Mouse (Mus musculus): ENCODE data around the gene Pwp2. TPM values are rescaled to one million over a fixed set of nuclear protein-coding genes. Genes with fewer than 3 reads are reported as not detected.
A peak's percentile ranks its signal among the peaks of the same experiment; 100 is the strongest.
"Not testable (repeated sequence)": the region's sequence is repeated elsewhere in the genome, so short reads cannot be mapped to it uniquely, and the experiment has no call there.

Gene Pwp2
- polyA plus RNA-seq, 2 experiments, result 15.8 to 16.9 TPM

GRCm38 (mm10) chr10:78192933-78193332 lies 8.0 kb upstream of the Pwp2 start:
- no peak for TF ChIP-seq POLR2A (IDR thresholded peaks at IDR 0.05; ENCODE audit: borderline replicate concordance, extremely low read depth, insufficient read depth, insufficient read length)
- H3K36me3 ChIP-seq (ENCODE audit: control insufficient read depth, insufficient read depth, low read length), result peaks cover 94% of the 10 kb centered on the region
- DNase-seq (ENCODE audit: low spot score) (no peak), ATAC-seq (ENCODE audit: low FRiP score, low read depth) (no peak)
- no peaks in the 10 kb centered on the region for H3K27me3 ChIP-seq (ENCODE audit: control insufficient read depth, insufficient read depth, low read length)
- no peak overlapping the region for H3K4me2 ChIP-seq (replicated peaks; ENCODE audit: low read depth, low read length, severe bottlenecking)
- no peak overlapping the region for H3K27ac ChIP-seq (replicated peaks; ENCODE audit: low read depth, low read length)
- no peak overlapping the region for H3K9ac ChIP-seq (ENCODE audit: low read depth, low read length, severe bottlenecking)
- H3K9me3 ChIP-seq (ENCODE audit: control insufficient read depth, low read length), result no peaks in the 10 kb centered on the region
- WGBS, result 90% methylated on average over 5 of the region's 5 CpGs
- no peak overlapping the region for H3K4me3 ChIP-seq (replicated peaks; ENCODE audit: low read length)
- no peaks in the 10 kb centered on the region for H3K4me1 ChIP-seq (ENCODE audit: control insufficient read depth, insufficient read depth, low read length)

GRCm38 (mm10) chr10:78186076-78186475 lies 1.1 kb upstream of the Pwp2 start:
- H3K36me3 ChIP-seq (ENCODE audit: control insufficient read depth, insufficient read depth, low read length), result peaks cover 57% of the 10 kb centered on the region
- H3K27ac ChIP-seq (replicated peaks; ENCODE audit: low read depth, low read length); H3K4me3 ChIP-seq (replicated peaks; ENCODE audit: low read length); H3K9me3 ChIP-seq (ENCODE audit: control insufficient read depth, low read length); H3K4me2 ChIP-seq (replicated peaks; ENCODE audit: low read depth, low read length, severe bottlenecking); ATAC-seq (ENCODE audit: low FRiP score, low read depth); H3K4me1 ChIP-seq (ENCODE audit: control insufficient read depth, insufficient read depth, low read length); DNase-seq (ENCODE audit: low spot score); H3K27me3 ChIP-seq (ENCODE audit: control insufficient read depth, insufficient read depth, low read length); H3K9ac ChIP-seq (ENCODE audit: low read depth, low read length, severe bottlenecking): not testable (repeated sequence)
- 86% methylated on average over 4 of the region's 4 CpGs for WGBS

- no peaks in the 10 kb centered on the region for H3K9me3 ChIP-seq (ENCODE audit: control insufficient read depth, low read length)
- DNase-seq (ENCODE audit: low spot score), result no peak
- peaks cover 56% of the 10 kb centered on the region for H3K36me3 ChIP-seq (ENCODE audit: control insufficient read depth, insufficient read depth, low read length)
- 11% methylated on average over 9 of the region's 9 CpGs for WGBS
- no peak for TF ChIP-seq POLR2A (IDR thresholded peaks at IDR 0.05; ENCODE audit: borderline replicate concordance, extremely low read depth, insufficient read depth, insufficient read length)
- peak overlapping the region; percentile 64 for H3K9ac ChIP-seq (ENCODE audit: low read depth, low read length, severe bottlenecking)
- peak overlapping the region; percentile 77 for H3K4me2 ChIP-seq (replicated peaks; ENCODE audit: low read depth, low read length, severe bottlenecking)
- H3K27me3 ChIP-seq (ENCODE audit: control insufficient read depth, insufficient read depth, low read length), result no peaks in the 10 kb centered on the region
- ATAC-seq (ENCODE audit: low FRiP score, low read depth), result peak; percentile 41
- peak overlapping the region; percentile 77 for H3K4me3 ChIP-seq (replicated peaks; ENCODE audit: low read length)
- H3K4me1 ChIP-seq (ENCODE audit: control insufficient read depth, insufficient read depth, low read length), result peaks cover 9% of the 10 kb centered on the region; the same call in 1 of the 2 replicates
- peak overlapping the region; percentile 64 for H3K27ac ChIP-seq (replicated peaks; ENCODE audit: low read depth, low read length)
Observed at GRCm38 (mm10) chr10:78185381-78185725, 404 bp upstream of the Pwp2 start.

GRCm38 (mm10) chr10:78183577-78183976 lies 1.4 kb downstream of the Pwp2 start:
- no peak overlapping the region for H3K4me3 ChIP-seq (replicated peaks; ENCODE audit: low read length)
- ATAC-seq (ENCODE audit: low FRiP score, low read depth), result no peak
- no peak for DNase-seq (ENCODE audit: low spot score)
- no peak overlapping the region for H3K4me2 ChIP-seq (replicated peaks; ENCODE audit: low read depth, low read length, severe bottlenecking)
- WGBS, result 85% methylated on average over 3 of the region's 3 CpGs
- no peaks in the 10 kb centered on the region for H3K27me3 ChIP-seq (ENCODE audit: control insufficient read depth, insufficient read depth, low read length)
- no peak overlapping the region for H3K27ac ChIP-seq (replicated peaks; ENCODE audit: low read depth, low read length)
- no peaks in the 10 kb centered on the region for H3K9me3 ChIP-seq (ENCODE audit: control insufficient read depth, low read length)
- no peak for TF ChIP-seq POLR2A (IDR thresholded peaks at IDR 0.05; ENCODE audit: borderline replicate concordance, extremely low read depth, insufficient read depth, insufficient read length)
- peaks cover 9% of the 10 kb centered on the region; the same call in 1 of the 2 replicates for H3K4me1 ChIP-seq (ENCODE audit: control insufficient read depth, insufficient read depth, low read length)
- H3K36me3 ChIP-seq (ENCODE audit: control insufficient read depth, insufficient read depth, low read length), result peaks cover 56% of the 10 kb centered on the region
- H3K9ac ChIP-seq (ENCODE audit: low read depth, low read length, severe bottlenecking), result no peak overlapping the region

GRCm38 (mm10) chr10:78182321-78182720 lies 2.6 kb downstream of the Pwp2 start:
- ATAC-seq (ENCODE audit: low FRiP score, low read depth), result no peak
- Histone ChIP-seq H3K27ac (replicated peaks; ENCODE audit: low read depth, low read length) (no peak overlapping the region), H3K27me3 (ENCODE audit: control insufficient read depth, insufficient read depth, low read length) (no peaks in the 10 kb centered on the region), H3K4me2 (replicated peaks; ENCODE audit: low read depth, low read length, severe bottlenecking) (no peak overlapping the region), H3K4me3 (replicated peaks; ENCODE audit: low read length) (no peak overlapping the region), H3K36me3 (ENCODE audit: control insufficient read depth, insufficient read depth, low read length) (peaks cover 57% of the 10 kb centered on the region), H3K9me3 (ENCODE audit: control insufficient read depth, low read length) (no peaks in the 10 kb centered on the region), H3K9ac (ENCODE audit: low read depth, low read length, severe bottlenecking) (no peak overlapping the region), H3K4me1 (ENCODE audit: control insufficient read depth, insufficient read depth, low read length) (peaks cover 9% of the 10 kb centered on the region; the same call in 1 of the 2 replicates)
- 93% methylated on average over 17 of the region's 17 CpGs for WGBS
- no peak for DNase-seq (ENCODE audit: low spot score)
- TF ChIP-seq POLR2A (IDR thresholded peaks at IDR 0.05; ENCODE audit: borderline replicate concordance, extremely low read depth, insufficient read depth, insufficient read length), result no peak

- ATAC-seq (ENCODE audit: low FRiP score, low read depth) (no peak), DNase-seq (ENCODE audit: low spot score) (no peak)
- no peak overlapping the region for H3K27ac ChIP-seq (replicated peaks; ENCODE audit: low read depth, low read length)
- no peak for TF ChIP-seq POLR2A (IDR thresholded peaks at IDR 0.05; ENCODE audit: borderline replicate concordance, extremely low read depth, insufficient read depth, insufficient read length)
- WGBS, result 94% methylated on average over 5 of the region's 5 CpGs
- no peaks in the 10 kb centered on the region for H3K9me3 ChIP-seq (ENCODE audit: control insufficient read depth, low read length)
- no peaks in the 10 kb centered on the region for H3K4me1 ChIP-seq (ENCODE audit: control insufficient read depth, insufficient read depth, low read length)
- H3K27me3 ChIP-seq (ENCODE audit: control insufficient read depth, insufficient read depth, low read length), result no peaks in the 10 kb centered on the region
- H3K36me3 ChIP-seq (ENCODE audit: control insufficient read depth, insufficient read depth, low read length), result peaks cover 86% of the 10 kb centered on the region
- no peak overlapping the region for H3K4me2 ChIP-seq (replicated peaks; ENCODE audit: low read depth, low read length, severe bottlenecking)
- H3K9ac ChIP-seq (ENCODE audit: low read depth, low read length, severe bottlenecking), result no peak overlapping the region
- no peak overlapping the region for H3K4me3 ChIP-seq (replicated peaks; ENCODE audit: low read length)
Observed at GRCm38 (mm10) chr10:78174474-78174873, 10.5 kb downstream of the Pwp2 start.

Measured in limb, embryonic 14.5 days (tissue).